Mouse (Mus musculus): ENCODE measurements around the gene Sv2c. TPM values are rescaled to one million over a fixed set of nuclear protein-coding genes. Genes with fewer than 3 reads are reported as not detected.

Sv2c gene
- polyA plus RNA-seq, 1 experiment from 2014 or later, result 1.2 TPM

- H3K36me3 ChIP-seq (ENCODE audit: control insufficient read depth, insufficient read depth), result no peaks in the 10 kb centered on the region
- H3K27ac ChIP-seq (ENCODE audit: low read length), result no peak overlapping the region
- H3K27me3 ChIP-seq (ENCODE audit: control insufficient read depth, insufficient read depth, low read length), result no peaks in the 10 kb centered on the region
- no peak overlapping the region for H3K4me3 ChIP-seq (ENCODE audit: low read length)
- no peak overlapping the region for H3K4me2 ChIP-seq (ENCODE audit: low read depth, low read length)
- 76% methylated on average over 6 of the region's 6 CpGs for WGBS
- no peak overlapping the region for H3K9ac ChIP-seq (ENCODE audit: low read length)
- no peak for ATAC-seq (replicated peaks; ENCODE audit: extremely low read depth, insufficient read depth, low FRiP score)
- H3K9me3 ChIP-seq (replicated peaks; ENCODE audit: control insufficient read depth, low read length), result no peaks in the 10 kb centered on the region
- peaks cover 6% of the 10 kb centered on the region; the same call in 1 of the 2 replicates for H3K4me1 ChIP-seq (ENCODE audit: control insufficient read depth, insufficient read depth, low read length)
Measured at GRCm38 (mm10) chr13:95966791-95967190, 165.6 kb downstream of the Sv2c start.

GRCm38 (mm10) chr13:95965596-95965995 lies 166.8 kb downstream of the Sv2c start:
- H3K27ac ChIP-seq (ENCODE audit: low read length), result 0 out of 2 replicates have a peak overlapping the region, but pooled peaks have one; percentile 24
- no peak overlapping the region for H3K4me2 ChIP-seq (ENCODE audit: low read depth, low read length)

DNA sequence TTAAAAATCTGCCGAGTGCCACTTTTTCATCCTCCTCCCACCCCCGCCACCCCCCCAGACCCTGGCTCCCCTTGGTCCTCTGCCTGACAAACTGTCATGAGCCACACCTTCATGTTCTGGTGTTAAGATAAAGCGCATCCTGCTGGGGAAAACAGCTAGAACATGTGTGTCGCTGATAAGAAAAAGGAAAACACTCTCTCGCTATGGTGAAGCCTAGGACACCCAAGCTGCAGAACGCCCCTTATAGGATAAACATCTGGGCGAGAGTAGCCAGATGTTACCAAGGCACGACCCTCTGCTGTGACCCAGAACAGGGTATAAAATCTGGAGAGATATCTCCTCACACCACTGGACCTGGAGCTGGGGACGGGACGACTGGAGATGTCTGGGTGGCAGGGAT lies 167.2 kb downstream of the Sv2c start:
- no peak overlapping the region for H3K4me3 ChIP-seq (ENCODE audit: low read length)
- ATAC-seq (replicated peaks; ENCODE audit: extremely low read depth, insufficient read depth, low FRiP score), result no peak
- H3K4me2 ChIP-seq (ENCODE audit: low read depth, low read length), result no peak overlapping the region
- 32% methylated on average over 10 of the region's 10 CpGs for WGBS
- H3K27me3 ChIP-seq (ENCODE audit: control insufficient read depth, insufficient read depth, low read length), result no peaks in the 10 kb centered on the region
- no peaks in the 10 kb centered on the region for H3K9me3 ChIP-seq (replicated peaks; ENCODE audit: control insufficient read depth, low read length)
- H3K4me1 ChIP-seq (ENCODE audit: control insufficient read depth, insufficient read depth, low read length), result peaks cover 10% of the 10 kb centered on the region; the same call in 1 of the 2 replicates
- no peaks in the 10 kb centered on the region for H3K36me3 ChIP-seq (ENCODE audit: control insufficient read depth, insufficient read depth)
- H3K9ac ChIP-seq (ENCODE audit: low read length), result no peak overlapping the region
- H3K27ac ChIP-seq (ENCODE audit: low read length), result no peak overlapping the region

More at GRCm38 (mm10) chr13:95965596-95965995, 166.8 kb downstream of the Sv2c start:
- H3K9me3 ChIP-seq (replicated peaks; ENCODE audit: control insufficient read depth, low read length), result no peaks in the 10 kb centered on the region
- H3K9ac ChIP-seq (ENCODE audit: low read length), result no peak overlapping the region
- no peak for ATAC-seq (replicated peaks; ENCODE audit: extremely low read depth, insufficient read depth, low FRiP score)
- WGBS, result 49% methylated on average over 6 of the region's 6 CpGs
- H3K4me1 ChIP-seq (ENCODE audit: control insufficient read depth, insufficient read depth, low read length), result peaks cover 7% of the 10 kb centered on the region; the same call in 1 of the 2 replicates
- H3K27me3 ChIP-seq (ENCODE audit: control insufficient read depth, insufficient read depth, low read length), result no peaks in the 10 kb centered on the region
- H3K36me3 ChIP-seq (ENCODE audit: control insufficient read depth, insufficient read depth), result no peaks in the 10 kb centered on the region
- H3K4me3 ChIP-seq (ENCODE audit: low read length), result no peak overlapping the region

GRCm38 (mm10) chr13:95964226-95964625 lies 168.2 kb downstream of the Sv2c start:
- ATAC-seq (replicated peaks; ENCODE audit: extremely low read depth, insufficient read depth, low FRiP score), result no peak
- 53% methylated on average over 8 of the region's 8 CpGs for WGBS

GRCm38 (mm10) chr13:95963671-95964070 lies 168.7 kb downstream of the Sv2c start:
- 65% methylated on average over 1 of the region's 1 CpGs for WGBS
- H3K4me2 ChIP-seq (ENCODE audit: low read depth, low read length), result no peak overlapping the region
- H3K9me3 ChIP-seq (replicated peaks; ENCODE audit: control insufficient read depth, low read length), result no peaks in the 10 kb centered on the region
- ATAC-seq (replicated peaks; ENCODE audit: extremely low read depth, insufficient read depth, low FRiP score), result no peak
- H3K4me1 ChIP-seq (ENCODE audit: control insufficient read depth, insufficient read depth, low read length), result peaks cover 14% of the 10 kb centered on the region; the same call in 1 of the 2 replicates
- no peak overlapping the region for H3K27ac ChIP-seq (ENCODE audit: low read length)
- no peaks in the 10 kb centered on the region for H3K36me3 ChIP-seq (ENCODE audit: control insufficient read depth, insufficient read depth)
- H3K27me3 ChIP-seq (ENCODE audit: control insufficient read depth, insufficient read depth, low read length), result no peaks in the 10 kb centered on the region
- H3K4me3 ChIP-seq (ENCODE audit: low read length), result no peak overlapping the region
- no peak overlapping the region for H3K9ac ChIP-seq (ENCODE audit: low read length)

More at GRCm38 (mm10) chr13:95964226-95964625, 168.2 kb downstream of the Sv2c start:
- Histone ChIP-seq H3K27me3 (ENCODE audit: control insufficient read depth, insufficient read depth, low read length) (no peaks in the 10 kb centered on the region), H3K4me3 (ENCODE audit: low read length) (no peak overlapping the region), H3K36me3 (ENCODE audit: control insufficient read depth, insufficient read depth) (no peaks in the 10 kb centered on the region), H3K9ac (ENCODE audit: low read length) (no peak overlapping the region), H3K4me2 (ENCODE audit: low read depth, low read length) (no peak overlapping the region), H3K27ac (ENCODE audit: low read length) (no peak overlapping the region), H3K9me3 (replicated peaks; ENCODE audit: control insufficient read depth, low read length) (no peaks in the 10 kb centered on the region), H3K4me1 (ENCODE audit: control insufficient read depth, insufficient read depth, low read length) (peaks cover 14% of the 10 kb centered on the region; the same call in 1 of the 2 replicates)

DNA sequence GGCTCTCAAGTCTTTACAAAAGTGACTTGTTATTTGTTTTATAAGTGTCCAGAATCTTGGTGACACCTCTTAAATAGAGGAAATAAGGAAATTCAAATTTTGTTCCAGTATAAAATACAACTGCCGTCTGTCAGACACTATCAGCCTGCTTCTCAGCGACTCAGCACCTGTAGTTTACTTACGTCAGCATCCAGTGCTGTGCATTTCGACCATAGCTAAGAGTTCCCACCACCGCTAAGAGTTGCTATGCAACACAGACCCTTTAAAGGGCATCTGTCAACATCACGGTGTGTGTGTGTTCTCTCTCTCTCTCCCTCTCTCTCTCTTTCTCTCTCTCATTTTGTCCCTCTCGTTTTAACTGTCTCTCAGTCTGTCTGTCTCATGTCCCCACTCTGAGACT lies 170.5 kb downstream of the Sv2c start:
- WGBS, result 24% methylated on average over 7 of the region's 7 CpGs
- Histone ChIP-seq H3K9ac (ENCODE audit: low read length) (no peak overlapping the region), H3K27ac (ENCODE audit: low read length) (no peak overlapping the region), H3K4me3 (ENCODE audit: low read length) (peak overlapping the region; percentile 57), H3K4me2 (ENCODE audit: low read depth, low read length) (peak overlapping the region; percentile 76), H3K4me1 (ENCODE audit: control insufficient read depth, insufficient read depth, low read length) (peaks cover 17% of the 10 kb centered on the region), H3K27me3 (ENCODE audit: control insufficient read depth, insufficient read depth, low read length) (no peaks in the 10 kb centered on the region), H3K9me3 (replicated peaks; ENCODE audit: control insufficient read depth, low read length) (no peaks in the 10 kb centered on the region), H3K36me3 (ENCODE audit: control insufficient read depth, insufficient read depth) (no peaks in the 10 kb centered on the region)
- ATAC-seq (replicated peaks; ENCODE audit: extremely low read depth, insufficient read depth, low FRiP score), result no peak; the same call in 1 of the 2 replicates

DNA sequence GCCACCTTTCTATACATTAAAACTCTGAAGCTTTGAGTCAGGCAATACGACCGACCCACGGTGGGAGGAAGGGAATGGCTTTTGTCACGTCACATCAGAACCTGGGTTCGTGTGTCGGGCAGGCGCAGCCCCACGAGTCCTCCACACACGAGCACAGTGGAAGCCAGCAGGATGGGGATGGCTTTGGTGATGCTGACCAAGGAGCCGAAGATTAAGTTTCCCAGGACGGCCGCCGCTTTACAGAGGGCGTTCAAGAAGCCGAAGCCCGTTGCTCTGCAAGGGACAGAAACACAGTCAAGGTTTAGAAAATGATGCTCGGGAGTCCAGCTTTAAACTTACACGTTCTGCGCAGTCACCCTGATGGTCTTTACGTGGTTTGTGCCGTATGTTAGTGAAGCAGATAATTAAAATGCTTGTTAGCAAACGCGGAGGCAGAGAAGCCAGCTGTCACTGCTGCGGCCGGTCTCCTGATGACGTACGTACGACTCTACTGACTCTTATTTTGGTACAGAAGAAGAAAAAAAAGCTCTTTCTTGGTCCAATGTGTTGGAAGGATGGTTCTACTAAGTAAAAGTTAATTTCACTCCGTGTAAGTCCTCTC lies 171.1 kb downstream of the Sv2c start:
- Histone ChIP-seq H3K4me1 (ENCODE audit: control insufficient read depth, insufficient read depth, low read length) (peaks cover 19% of the 10 kb centered on the region), H3K4me2 (ENCODE audit: low read depth, low read length) (peak overlapping the region; percentile 76), H3K36me3 (ENCODE audit: control insufficient read depth, insufficient read depth) (no peaks in the 10 kb centered on the region), H3K9me3 (replicated peaks; ENCODE audit: control insufficient read depth, low read length) (no peaks in the 10 kb centered on the region), H3K4me3 (ENCODE audit: low read length) (peak overlapping the region; percentile 57), H3K27me3 (ENCODE audit: control insufficient read depth, insufficient read depth, low read length) (no peaks in the 10 kb centered on the region), H3K9ac (ENCODE audit: low read length) (peak overlapping the region; percentile 10), H3K27ac (ENCODE audit: low read length) (peak overlapping the region; percentile 43)
- WGBS, result 13% methylated on average over 29 of the region's 29 CpGs
- ATAC-seq (replicated peaks; ENCODE audit: extremely low read depth, insufficient read depth, low FRiP score), result no peak

DNA sequence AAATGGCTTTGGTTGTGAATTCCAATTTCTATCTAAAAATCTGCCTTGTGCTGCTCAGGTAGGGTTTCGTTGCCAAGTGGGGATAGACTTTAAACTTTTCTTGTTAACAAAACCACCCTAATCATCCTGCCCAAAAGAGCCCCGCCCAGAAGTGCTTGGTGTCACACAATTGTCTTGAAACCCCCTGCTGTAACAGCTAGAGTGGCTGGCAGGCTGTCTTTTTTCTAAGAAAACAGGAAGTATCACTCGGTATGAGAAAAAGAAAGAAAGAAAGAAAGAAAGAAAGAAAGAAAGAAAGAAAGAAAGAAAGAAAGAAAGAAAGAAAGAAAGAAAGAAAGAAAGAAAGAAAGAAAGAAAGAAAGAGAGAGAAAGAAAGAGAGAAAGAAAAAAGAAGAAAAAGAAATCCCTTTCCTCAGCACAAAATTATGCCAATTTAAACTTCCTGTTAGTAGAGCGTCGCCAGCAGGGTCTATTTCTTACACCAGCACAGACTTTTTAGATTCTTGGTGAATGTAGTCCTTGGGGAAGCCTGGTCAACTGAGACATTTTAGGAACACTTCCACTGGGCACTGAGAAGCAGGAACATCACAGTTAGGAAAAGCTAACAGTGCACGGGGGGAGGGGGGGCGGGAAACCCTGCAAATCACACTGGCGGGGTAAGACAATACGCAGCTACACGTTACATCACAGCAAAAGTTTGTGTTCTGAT lies 171.7 kb downstream of the Sv2c start:
- Histone ChIP-seq H3K4me2 (ENCODE audit: low read depth, low read length) (peak overlapping the region; percentile 76), H3K27me3 (ENCODE audit: control insufficient read depth, insufficient read depth, low read length) (no peaks in the 10 kb centered on the region), H3K4me1 (ENCODE audit: control insufficient read depth, insufficient read depth, low read length) (peaks cover 19% of the 10 kb centered on the region), H3K27ac (ENCODE audit: low read length) (peak overlapping the region; percentile 43), H3K9me3 (replicated peaks; ENCODE audit: control insufficient read depth, low read length) (no peaks in the 10 kb centered on the region), H3K4me3 (ENCODE audit: low read length) (peak overlapping the region; percentile 57), H3K9ac (ENCODE audit: low read length) (peak overlapping the region; percentile 10), H3K36me3 (ENCODE audit: control insufficient read depth, insufficient read depth) (no peaks in the 10 kb centered on the region)
- WGBS, result 9% methylated on average over 10 of the region's 10 CpGs
- ATAC-seq (replicated peaks; ENCODE audit: extremely low read depth, insufficient read depth, low FRiP score), result no peak
